Mouse (Mus musculus): ENCODE data around the gene Golm1.

GRCm38 (mm10) chr13:59652651-59653050 lies 23.0 kb downstream of the Golm1 start:
- TF ChIP-seq GATA1 (IDR thresholded peaks at IDR 0.05; ENCODE audit: borderline replicate concordance, low read length), result no peak
- no peak for TF ChIP-seq FLI1 (IDR thresholded peaks at IDR 0.05; ENCODE audit: low read length)

All from megakaryocyte, embryonic 14.5 days (primary cell).